Mouse (Mus musculus) adrenal gland, postnatal 36 days (tissue): ENCODE data around the gene Mllt11. TPM values are rescaled to one million over a fixed set of nuclear protein-coding genes. Genes with fewer than 3 reads are reported as not detected.
"Not testable (repeated sequence)": the region's sequence is repeated elsewhere in the genome, so short reads cannot be mapped to it uniquely, and the experiment has no call there.

ENCODE experiments used
- DNase-seq, 2 experiments: peaks; one replicate each; pipeline ENCODE4 v3.0.0; 2021; ENCODE audit warnings: mixed read lengths in 1 of 2
- total RNA-seq, 2 experiments: library from RNA; stranded (reverse); gene quantifications; 2 replicates each; pipeline ENCODE4 v1.2.3; 2021

The Mllt11 gene
- total RNA-seq, 2 experiments from 2014 or later, result 6.9 to 10.9 TPM

GRCm38 (mm10) chr3:95217255-95218134, 14.5 kb downstream of the Mllt11 start, which contains the start of gene Gabpb2:
Gene Gabpb2 (minus strand): TSS chr3:95217916.
- DNase-seq, result peak; percentile 97 to 99

GRCm38 (mm10) chr3:95216655-95217254, 15.2 kb downstream of the Mllt11 start:
- no peak for DNase-seq

GRCm38 (mm10) chr3:95213609-95213975, 18.4 kb downstream of the Mllt11 start:
- no peak for DNase-seq

- DNase-seq, result not testable (repeated sequence)
Observed at GRCm38 (mm10) chr3:95212889-95213608, 18.9 kb downstream of the Mllt11 start.

GRCm38 (mm10) chr3:95210585-95210984, 21.4 kb downstream of the Mllt11 start:
- no peak for DNase-seq

- no peak for DNase-seq
Observed at GRCm38 (mm10) chr3:95208286-95208685, 23.7 kb downstream of the Mllt11 start.

GRCm38 (mm10) chr3:95203880-95204279, 28.1 kb downstream of the Mllt11 start:
- no peak for DNase-seq

GRCm38 (mm10) chr3:95200562-95200961, 31.4 kb downstream of the Mllt11 start:
- DNase-seq, result no peak

GRCm38 (mm10) chr3:95200132-95200531, 31.8 kb downstream of the Mllt11 start:
- DNase-seq, result no peak

GRCm38 (mm10) chr3:95199101-95199500, 32.9 kb downstream of the Mllt11 start:
- DNase-seq, result no peak

- DNase-seq, result no peak
Observed at GRCm38 (mm10) chr3:95195772-95196171, 36.2 kb downstream of the Mllt11 start.

- DNase-seq, result no peak
Observed at GRCm38 (mm10) chr3:95194721-95195135, 37.2 kb downstream of the Mllt11 start.

- DNase-seq, result peak in 1 of 2 experiments; percentile 8
Observed at GRCm38 (mm10) chr3:95186888-95187287, 45.1 kb downstream of the Mllt11 start.

GRCm38 (mm10) chr3:95186100-95186499, 45.9 kb downstream of the Mllt11 start:
- DNase-seq, result no peak

GRCm38 (mm10) chr3:95184796-95185577, 47.0 kb downstream of the Mllt11 start:
- no peak for DNase-seq

GRCm38 (mm10) chr3:95181841-95182240, 50.1 kb downstream of the Mllt11 start:
- DNase-seq, result peak; percentile 63 to 64

- DNase-seq, result no peak
Observed at GRCm38 (mm10) chr3:95179890-95180289, 52.1 kb downstream of the Mllt11 start.

GRCm38 (mm10) chr3:95178948-95179347, 53.0 kb downstream of the Mllt11 start:
- no peak for DNase-seq

GRCm38 (mm10) chr3:95177583-95177982, 54.4 kb downstream of the Mllt11 start:
- no peak for DNase-seq

- no peak for DNase-seq
Observed at GRCm38 (mm10) chr3:95176500-95176899, 55.5 kb downstream of the Mllt11 start.

GRCm38 (mm10) chr3:95174011-95174592, 57.9 kb downstream of the Mllt11 start:
- peak; percentile 89 to 91 for DNase-seq
